Mouse (Mus musculus) layer of hippocampus, postnatal 25 days (tissue): ENCODE data around the gene Dalrd3. TPM values are rescaled to one million over a fixed set of nuclear protein-coding genes. Genes with fewer than 3 reads are reported as not detected.

Source experiments
- DNase-seq, 2 experiments: peaks; one replicate each; pipeline ENCODE4 v3.0.0; 2022; ENCODE audit warnings: mixed read lengths in 2 of 2, low spot score in 1 of 2; ENCODE audit errors: extremely low spot score in 1 of 2
- total RNA-seq, 2 experiments: library from RNA; stranded (reverse); gene quantifications; 2 replicates each; pipeline ENCODE4 v1.2.3; 2021

Dalrd3 gene
- 100 to 1,000 TPM in 1 of 2 experiments, 10 to 100 TPM in 1; 95.4 to 107 TPM for total RNA-seq

DNA sequence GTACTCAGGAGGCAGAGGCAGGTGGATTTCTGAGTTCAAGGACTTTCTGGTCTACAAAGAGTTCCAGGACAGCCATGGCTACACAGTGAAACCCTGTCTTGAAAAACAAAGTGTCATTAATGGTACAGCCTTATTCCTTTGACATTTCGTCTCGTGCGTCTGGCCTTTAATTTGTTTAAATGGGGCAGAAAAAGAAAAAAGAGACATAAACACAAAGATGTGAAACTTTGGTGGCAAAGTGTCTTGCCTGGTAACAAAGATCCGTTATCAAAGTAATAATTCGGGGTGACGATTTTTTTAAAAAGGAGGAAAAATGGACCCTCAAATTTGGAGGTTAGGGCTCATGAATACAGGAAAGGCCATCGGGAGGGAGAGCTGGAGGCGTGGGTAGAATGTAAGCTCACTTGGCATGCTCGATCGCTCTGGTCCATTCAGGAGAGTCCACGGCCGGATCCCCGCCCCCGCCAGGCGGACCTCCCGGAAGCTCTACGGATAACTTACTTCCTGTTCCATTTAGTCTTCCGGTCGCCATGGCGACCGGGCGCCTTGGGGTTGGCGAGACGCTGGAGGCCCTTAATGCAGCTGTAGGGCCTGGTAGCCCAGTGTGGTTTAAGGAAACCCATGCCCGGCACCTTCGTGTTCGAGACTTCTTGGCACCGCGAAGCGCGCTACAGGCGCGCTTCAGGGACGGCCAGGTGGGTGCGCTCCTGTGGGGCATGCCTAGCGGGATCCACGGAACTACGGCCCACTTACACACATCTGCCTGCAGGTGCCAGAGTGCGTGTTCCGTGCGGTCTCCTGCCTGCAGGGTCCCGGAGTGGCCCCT is at the start of gene Dalrd3:
Gene Dalrd3 (plus strand): TSS at position 506 of the 826 bp plus-strand sequence.
- peak; percentile 65 to 70 for DNase-seq

DNA sequence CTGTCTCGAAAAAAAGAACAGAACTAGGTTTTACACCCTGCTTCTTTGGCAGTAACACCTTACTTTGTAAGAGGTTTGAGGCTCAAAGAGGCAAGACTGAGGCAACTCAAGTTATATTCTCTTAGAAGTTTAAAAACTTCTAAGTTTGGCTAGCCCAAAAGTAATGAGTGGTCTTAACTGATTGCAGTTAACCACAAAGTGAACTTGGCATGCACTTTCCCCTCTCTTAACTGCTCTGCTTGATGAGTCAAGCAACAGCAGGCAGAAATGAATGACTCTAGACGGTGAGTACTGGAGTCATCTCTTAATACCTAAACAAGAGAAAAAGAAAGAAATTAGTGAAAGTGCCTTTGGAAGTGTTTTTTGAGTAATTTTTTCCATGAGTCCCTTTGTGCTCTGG is 48.1 kb upstream of the Dalrd3 start:
- no peak for DNase-seq

- DNase-seq, result no peak
These were observed 46.3 kb upstream of the Dalrd3 start for GRCm38 (mm10) chr9:108523341-108523740.

DNA sequence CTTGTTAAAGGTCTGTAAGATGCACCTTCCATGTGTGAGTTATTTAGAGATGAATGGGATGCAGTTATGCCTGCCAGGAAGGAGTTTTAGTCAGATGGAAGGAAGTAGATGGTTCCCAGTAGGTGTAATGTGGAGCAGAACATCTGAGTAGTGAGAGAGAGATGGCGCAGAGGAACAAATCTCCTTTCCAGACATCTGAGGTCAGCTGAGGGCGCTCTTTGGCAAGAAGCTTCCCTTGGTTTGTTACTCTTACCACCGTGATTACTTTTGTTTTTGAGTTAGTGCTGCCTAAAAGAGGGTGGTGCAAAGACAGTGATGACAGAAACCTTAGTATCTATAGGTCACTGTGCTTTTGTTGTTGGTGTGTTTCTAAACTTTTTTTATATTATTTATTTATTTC is 44.3 kb upstream of the Dalrd3 start:
- DNase-seq, result no peak

- DNase-seq, result no peak
These were observed 38.7 kb upstream of the Dalrd3 start for GRCm38 (mm10) chr9:108530954-108531353.

DNA sequence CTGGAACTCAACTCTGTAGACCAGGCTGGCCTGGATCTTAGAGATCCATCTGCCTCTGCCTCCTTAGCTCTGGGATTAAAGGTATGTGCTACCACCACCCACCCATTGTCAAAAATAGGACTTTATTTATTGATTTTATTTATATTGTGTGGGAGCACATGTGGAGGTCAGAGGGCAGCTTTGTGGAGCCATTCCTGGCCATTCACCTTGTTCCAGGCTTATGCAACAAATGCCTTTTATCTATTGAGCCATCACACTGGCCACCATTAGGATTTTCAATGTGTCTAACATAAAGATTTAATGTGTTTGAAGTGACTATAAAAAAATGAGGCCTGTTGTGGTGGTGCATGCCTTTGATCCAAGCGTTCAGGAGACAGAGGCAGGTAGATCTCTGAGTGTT is 38.2 kb upstream of the Dalrd3 start:
- no peak for DNase-seq

DNA sequence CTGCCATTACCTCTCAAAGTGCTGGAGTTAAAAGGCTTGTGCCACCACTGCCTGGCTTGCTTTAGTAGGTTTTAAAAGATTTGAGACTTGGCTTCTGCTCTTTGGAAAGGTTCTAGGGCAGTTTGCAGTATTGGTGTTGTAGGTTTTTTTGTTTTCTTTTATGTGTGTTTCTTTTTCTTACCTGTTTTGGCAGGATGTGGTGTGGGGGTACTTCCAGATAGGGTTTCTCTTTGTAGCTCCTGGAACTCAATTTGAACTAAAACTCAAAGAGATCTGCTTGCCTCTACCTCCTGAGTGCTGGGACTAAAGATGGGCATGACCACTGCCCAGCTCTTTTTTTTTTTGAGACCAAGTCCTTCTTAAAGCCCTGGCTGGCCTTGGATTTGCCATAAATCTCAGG is 28.8 kb upstream of the Dalrd3 start:
- no peak for DNase-seq

DNA sequence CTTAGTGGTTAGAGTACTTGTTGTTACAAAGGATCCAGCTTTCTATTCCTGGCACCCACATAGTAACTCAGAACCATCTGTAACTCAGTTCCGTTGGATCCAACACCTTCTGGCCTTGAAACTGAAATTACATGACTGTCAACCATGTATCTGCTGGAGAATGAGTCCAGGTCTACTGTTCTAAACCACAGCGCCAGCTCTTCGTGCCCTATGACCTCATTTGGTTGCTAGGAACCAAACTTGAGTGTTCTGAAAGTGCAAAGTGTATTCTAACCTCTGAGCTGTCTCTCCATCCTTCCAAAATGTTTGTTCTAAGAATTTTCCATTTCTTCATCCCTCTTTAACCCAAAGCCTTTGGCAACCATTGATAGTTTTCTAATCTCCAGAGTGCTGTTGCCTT is 23.7 kb upstream of the Dalrd3 start:
- DNase-seq, result no peak

- DNase-seq, result no peak
These were observed 22.8 kb upstream of the Dalrd3 start for GRCm38 (mm10) chr9:108546875-108547274.

DNA sequence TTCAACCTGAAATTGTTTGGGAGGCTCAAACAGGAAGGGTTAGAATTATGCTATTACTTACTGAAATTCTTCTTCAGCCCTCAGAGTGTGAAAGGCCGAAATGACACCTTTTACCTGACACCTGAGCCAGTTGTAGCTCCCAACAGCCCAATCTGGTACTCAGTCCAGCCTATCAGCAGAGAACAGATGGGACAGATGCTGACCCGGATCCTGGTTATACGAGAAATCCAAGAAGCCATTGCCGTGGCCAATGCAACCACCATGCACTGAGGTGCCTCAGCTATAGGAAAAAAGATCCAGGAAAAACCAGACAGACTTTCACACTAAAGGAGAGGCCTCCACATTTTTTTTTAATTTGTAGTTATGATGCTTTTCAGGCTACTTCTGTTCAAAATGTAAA is 10.5 kb upstream of the Dalrd3 start:
- DNase-seq, result no peak

DNA sequence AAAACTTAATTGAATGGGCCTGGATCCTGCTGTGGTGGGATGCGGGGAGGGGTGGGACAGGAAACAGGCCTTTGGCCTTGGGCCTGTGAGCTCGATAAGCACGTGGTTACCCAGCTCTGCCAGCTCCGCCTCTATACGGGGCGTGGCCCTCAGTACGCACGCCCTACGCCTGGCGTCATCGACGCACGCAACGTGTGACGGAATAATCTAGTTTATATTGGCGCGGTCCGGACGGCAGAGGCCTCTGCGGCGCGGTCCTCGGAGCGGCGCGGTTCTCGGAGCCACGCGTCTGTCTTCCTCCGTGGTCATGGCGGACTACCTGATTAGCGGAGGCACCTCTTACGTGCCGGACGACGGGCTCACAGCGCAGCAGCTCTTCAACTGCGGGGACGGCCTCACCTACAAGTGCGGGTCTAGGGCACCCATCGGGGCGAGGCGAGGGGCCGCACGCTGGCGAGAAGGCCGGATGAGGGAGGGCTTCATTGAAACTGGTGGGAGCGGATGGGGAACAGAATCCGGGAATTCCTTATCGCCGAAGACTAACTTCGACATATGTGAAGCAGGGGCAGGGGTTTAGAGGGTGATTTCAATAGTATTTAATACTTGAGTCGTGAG is 9.4 kb upstream of the Dalrd3 start, which contains the start of gene Impdh2:
Gene Impdh2 (plus strand): TSS at position 60 of the 615 bp plus-strand sequence.
- DNase-seq, result peak; percentile 85 to 87

DNA sequence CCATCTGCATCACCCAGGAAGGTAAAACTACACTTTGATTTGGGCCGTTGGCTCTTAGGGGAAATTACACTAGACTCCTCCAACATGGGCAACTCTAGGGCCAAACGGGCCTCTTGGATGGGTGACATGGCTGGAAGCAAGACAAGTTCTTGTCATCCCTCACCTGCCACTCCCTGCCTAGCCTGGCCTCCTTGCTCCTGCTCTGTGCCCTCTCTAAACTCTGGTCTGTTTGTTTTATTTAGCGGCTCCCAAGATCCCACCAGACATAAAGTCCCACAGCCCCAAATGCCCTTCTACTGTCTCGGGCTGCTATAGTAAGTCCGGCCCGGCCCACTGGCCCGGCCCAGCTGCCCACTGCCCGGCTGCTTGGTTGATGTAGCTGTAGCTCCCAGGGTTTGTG is 6.0 kb upstream of the Dalrd3 start:
- no peak for DNase-seq

- no peak for DNase-seq
These were observed 5.6 kb upstream of the Dalrd3 start for GRCm38 (mm10) chr9:108564131-108564530.

- no peak for DNase-seq
These were observed 3.5 kb upstream of the Dalrd3 start for GRCm38 (mm10) chr9:108565881-108566814.

- peak; percentile 96 to 99 for DNase-seq
These were observed 2.6 kb upstream of the Dalrd3 start, which contains the start of gene Ndufaf3 for GRCm38 (mm10) chr9:108566815-108567776. Ndufaf3 (minus strand) TSS chr9:108567434.

- no peak for DNase-seq
These were observed 1.7 kb upstream of the Dalrd3 start for GRCm38 (mm10) chr9:108567931-108568419.

GRCm38 (mm10) chr9:108568511-108568921 is 1.2 kb upstream of the Dalrd3 start:
- DNase-seq, result no peak

- peak in 1 of 2 experiments; percentile 76 for DNase-seq
These were observed 666 bp downstream of the Dalrd3 start for GRCm38 (mm10) chr9:108570207-108570896.
